Mouse (Mus musculus): ENCODE measurements around the gene Slc35f1.

Slc35f1 gene

DNA sequence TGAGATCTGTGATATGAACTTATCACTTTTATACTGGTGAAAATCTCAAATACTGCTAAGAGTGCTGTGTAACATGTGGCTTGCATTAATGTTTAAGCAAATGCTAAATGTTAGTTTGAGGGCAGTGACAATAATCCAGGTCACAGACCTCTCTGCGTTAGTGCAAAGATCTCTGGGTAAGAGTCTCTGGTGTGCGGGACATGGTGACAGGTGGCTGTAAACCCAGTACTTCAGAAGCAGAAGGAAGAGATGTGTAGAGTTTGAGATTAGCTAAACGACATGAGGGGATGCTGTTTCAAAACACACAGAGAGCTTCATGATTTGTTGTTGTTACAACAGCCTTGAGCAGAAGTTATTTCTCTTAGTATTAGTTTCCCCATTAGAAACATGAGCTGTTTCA lies 406.1 kb downstream of the Slc35f1 start:
- in situ Hi-C loops (cut with MboI, MseI) = no loop called here

- in situ Hi-C loops (cut with MboI, MseI) = no loop called here
Observed at GRCm38 (mm10) chr10:53100881-53101280, 410.5 kb downstream of the Slc35f1 start.

- in situ Hi-C loops (cut with MboI, MseI) = no loop called here
Observed at GRCm38 (mm10) chr10:53101412-53101811, 411.1 kb downstream of the Slc35f1 start.

- in situ Hi-C loops (cut with MboI, MseI) = no loop called here
Observed at GRCm38 (mm10) chr10:53102423-53102822, 412.1 kb downstream of the Slc35f1 start.

DNA sequence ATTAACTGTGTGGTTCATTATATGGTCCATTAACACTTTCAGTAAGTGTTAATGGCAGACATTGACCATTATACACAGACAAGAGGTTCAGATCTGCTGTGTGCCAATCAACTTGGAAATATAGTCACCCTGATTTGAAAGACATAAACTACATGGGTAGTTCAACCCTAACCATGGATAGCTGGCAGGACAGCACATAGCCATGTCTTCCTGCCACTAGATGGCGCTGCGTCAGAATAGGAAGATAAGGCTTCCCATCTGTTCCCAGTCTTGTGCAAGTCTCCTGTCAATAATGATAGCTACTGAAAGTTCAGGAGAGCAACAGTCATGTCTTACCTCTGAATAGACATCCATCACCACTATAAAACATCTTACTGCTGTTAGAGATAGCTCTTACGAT lies 424.7 kb downstream of the Slc35f1 start:
- in situ Hi-C loops (cut with MboI, MseI) = no loop called here

DNA sequence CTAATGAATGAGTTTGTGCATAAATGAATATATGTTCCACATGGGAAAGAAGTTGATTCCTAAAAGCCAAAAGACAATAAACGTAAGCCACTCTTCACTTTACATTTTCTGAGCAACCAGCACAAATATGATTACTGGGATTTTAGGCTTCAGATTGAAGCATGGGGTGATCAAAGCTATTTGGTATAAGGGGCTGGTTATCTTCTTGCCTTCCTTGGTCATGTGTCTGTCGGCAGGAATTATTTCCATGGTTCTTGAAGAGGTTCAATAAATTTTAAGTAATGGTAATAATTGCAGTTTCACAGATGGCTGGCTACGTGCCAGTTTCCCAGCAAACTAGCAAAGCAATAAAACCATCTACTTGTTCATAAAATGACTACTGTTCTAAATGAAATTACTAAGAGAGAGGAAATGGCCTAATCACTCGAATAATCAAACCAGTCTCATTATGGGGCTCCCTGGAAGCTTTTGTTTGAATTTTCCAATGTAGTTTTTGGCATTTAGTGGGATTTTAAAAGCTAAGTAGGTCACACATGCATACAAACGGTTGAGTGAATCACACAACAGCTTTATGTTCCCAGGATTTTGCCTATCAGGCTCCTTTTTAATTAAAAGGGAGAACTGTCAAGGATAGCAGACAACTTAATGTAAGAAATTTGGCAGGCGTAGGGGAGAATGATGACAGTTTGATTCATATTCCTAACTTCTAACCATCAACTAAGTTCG lies 425.5 kb downstream of the Slc35f1 start:
- in situ Hi-C loops (cut with MboI, MseI) = no loop called here

GRCm38 (mm10) chr10:53120608-53121007 lies 430.3 kb downstream of the Slc35f1 start:
- in situ Hi-C loops (cut with MboI, MseI) = no loop called here

DNA sequence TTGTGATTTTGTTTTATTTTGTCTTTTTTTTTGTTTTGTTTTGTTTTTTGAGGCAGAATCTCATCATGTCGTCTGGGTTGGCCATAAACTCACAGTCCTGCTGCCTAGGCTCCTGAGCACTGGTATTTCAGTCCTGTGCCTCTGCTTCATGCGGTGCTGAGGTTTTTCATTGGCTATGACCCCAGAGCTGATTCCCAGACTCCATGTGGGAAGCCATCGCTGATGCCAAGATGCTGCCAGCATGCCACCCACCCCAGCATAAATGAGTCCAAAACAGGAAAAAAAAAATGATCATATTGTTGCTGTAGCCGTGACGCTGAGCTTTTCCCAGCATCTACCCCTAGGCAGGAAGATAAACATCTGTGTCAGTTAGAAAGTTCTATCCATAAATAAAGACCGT lies 434.0 kb downstream of the Slc35f1 start:
- in situ Hi-C loops (cut with MboI, MseI) = no loop called here

GRCm38 (mm10) chr10:53132707-53133106 lies 442.4 kb downstream of the Slc35f1 start:
- in situ Hi-C loops (cut with MboI, MseI) = loop anchor here (10.0 kb wide), 1 partner anchor 1252 kb away; no protein-coding TSS in a partner anchor

DNA sequence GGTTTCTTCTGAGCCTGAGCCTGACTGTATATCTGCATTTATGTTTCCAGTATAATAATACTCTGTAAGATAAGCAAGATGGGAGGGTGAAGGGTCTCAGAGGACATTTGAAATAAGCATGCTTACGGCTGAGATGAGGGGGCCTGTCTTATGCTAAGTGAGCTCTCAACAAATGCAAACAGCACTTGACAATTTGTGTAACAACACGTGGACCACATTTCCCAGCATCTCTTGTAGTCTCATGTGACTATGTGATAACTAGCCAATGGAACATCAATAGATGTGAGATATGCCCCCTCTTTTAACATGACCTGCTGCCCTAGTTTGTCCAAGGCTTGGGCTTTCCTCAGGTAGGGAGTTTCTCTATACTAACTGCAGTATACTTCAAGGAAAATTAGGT lies 460.0 kb downstream of the Slc35f1 start:
- in situ Hi-C loops (cut with MboI, MseI) = no loop called here

- in situ Hi-C loops (cut with MboI, MseI) = no loop called here
Observed at GRCm38 (mm10) chr10:53150916-53151315, 460.6 kb downstream of the Slc35f1 start.

DNA sequence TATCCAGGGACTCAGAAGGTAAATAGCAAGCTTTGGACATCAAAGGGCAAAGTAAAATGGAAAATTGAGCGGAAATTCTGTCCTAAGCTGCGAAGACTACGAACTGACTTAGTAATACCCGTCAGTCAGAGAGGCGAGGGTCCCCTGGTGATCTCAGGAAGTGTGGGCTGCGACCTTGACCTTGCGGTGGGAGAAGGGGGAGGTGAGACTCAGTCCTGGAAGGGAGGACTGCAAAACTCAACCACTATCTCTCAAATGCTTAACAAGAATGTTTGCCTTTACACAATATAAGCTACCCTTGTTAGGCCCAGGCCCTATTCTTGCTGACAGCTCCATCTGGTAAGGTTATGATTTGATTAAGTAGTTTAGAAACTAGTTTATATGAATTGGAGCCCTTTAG lies 466.0 kb downstream of the Slc35f1 start:
- in situ Hi-C loops (cut with MboI, MseI) = no loop called here

- in situ Hi-C loops (cut with MboI, MseI) = no loop called here
Observed at GRCm38 (mm10) chr10:53157740-53158139, 467.4 kb downstream of the Slc35f1 start.
